Mouse (Mus musculus): ENCODE data around the gene Lpin1. TPM values are rescaled to one million over a fixed set of nuclear protein-coding genes. Genes with fewer than 3 reads are reported as not detected.

The Lpin1 gene
- polyA plus RNA-seq, 1 experiment from 2014 or later = 8.0 TPM

DNA sequence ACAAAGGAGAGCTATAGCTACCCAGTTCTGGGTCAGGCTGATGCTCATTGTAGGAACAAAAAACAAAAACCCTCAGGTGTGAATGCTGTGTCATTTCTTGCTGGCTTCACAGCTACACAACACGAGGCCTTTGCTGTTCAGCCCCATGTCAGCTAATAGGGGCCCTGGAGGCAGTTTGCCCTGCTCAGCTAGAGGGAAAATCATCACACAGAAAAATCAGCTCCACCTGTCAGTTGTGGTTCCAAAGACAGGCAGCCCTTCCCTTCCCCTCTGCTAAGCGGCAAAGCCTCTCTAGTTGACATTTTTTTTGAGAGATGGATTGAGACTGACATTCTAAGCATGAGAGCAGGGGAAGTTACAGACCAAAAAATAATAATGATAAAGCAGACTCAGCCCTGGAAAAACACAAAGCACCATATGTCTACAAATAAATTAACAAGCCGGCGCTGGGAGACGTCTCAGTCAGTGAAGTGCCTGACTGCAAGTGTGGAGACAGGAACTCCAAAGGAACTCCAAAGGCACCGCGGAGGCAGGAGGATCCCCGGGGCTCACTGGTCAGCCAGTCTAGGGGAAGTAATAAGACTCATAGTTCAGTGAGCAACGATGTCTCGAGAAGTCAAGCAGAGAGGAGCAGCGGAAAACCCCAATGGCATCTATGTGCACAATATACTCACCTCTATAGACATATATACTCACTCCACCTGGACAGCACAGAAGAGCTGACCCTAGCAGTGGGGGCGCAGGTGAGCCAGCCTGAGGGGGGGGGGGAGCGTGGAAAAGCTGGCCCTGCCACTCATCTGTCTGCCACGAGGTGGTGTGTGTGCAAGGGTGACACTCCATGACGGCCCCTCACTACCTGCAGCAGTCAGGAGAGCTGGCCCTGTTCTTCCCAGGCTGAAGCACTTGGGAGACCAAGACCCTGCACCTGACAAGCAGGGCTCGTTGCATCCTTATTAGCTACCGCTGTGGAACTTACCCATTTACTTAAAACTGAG is 103.7 kb downstream of the Lpin1 start:
- Histone ChIP-seq H3K9ac (no peak overlapping the region), H3K27ac (no peak overlapping the region), H3K4me1 (0 out of 2 replicates have a peak, but pooled peaks cover 5% of the 10 kb centered on the region), H3K36me3 (no peaks in the 10 kb centered on the region), H3K4me3 (no peak overlapping the region), H3K4me2 (replicated peaks) (no peak overlapping the region), H3K27me3 (no peaks in the 10 kb centered on the region), H3K9me3 (no peaks in the 10 kb centered on the region)
- 58% methylated on average over 17 of the region's 17 CpGs for WGBS
- no peak for ATAC-seq (ENCODE audit: insufficient number of reproducible peaks, insufficient read depth, low FRiP score, low TSS enrichment)

DNA sequence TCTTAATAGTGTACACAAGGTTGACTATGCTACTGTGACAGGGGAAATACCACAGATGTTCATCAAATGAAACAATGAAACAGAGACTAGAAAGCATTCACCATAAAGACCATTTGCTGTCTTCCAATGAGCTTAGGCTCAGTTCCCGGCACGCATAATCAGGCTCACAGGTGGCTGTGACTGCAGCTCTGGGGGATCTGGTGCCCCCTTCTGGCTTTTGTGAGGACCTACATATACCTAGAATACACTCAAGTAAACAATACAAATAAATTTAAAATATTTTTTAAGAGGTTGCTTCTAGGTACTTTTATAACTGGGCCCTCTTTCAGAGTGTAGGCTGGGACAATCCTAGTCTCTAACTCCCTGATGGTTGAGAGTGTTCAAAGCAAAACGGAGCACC is 106.5 kb downstream of the Lpin1 start:
- H3K4me2 ChIP-seq (replicated peaks) = no peak overlapping the region
- H3K4me1 ChIP-seq = 0 out of 2 replicates have a peak, but pooled peaks cover 4% of the 10 kb centered on the region
- no peaks in the 10 kb centered on the region for H3K36me3 ChIP-seq
- H3K27me3 ChIP-seq = no peaks in the 10 kb centered on the region
- no peak overlapping the region for H3K9ac ChIP-seq
- no peak for ATAC-seq (ENCODE audit: insufficient number of reproducible peaks, insufficient read depth, low FRiP score, low TSS enrichment)
- no peak overlapping the region for H3K27ac ChIP-seq
- H3K4me3 ChIP-seq = no peak overlapping the region
- no peaks in the 10 kb centered on the region for H3K9me3 ChIP-seq
- WGBS = 82% methylated on average over 3 of the region's 3 CpGs

GRCm38 (mm10) chr12:16497960-16498359 is 112.8 kb downstream of the Lpin1 start:
- ATAC-seq (ENCODE audit: insufficient number of reproducible peaks, insufficient read depth, low FRiP score, low TSS enrichment) = no peak
- Histone ChIP-seq H3K27me3 (no peaks in the 10 kb centered on the region), H3K9ac (no peak overlapping the region), H3K4me1 (no peaks in the 10 kb centered on the region), H3K4me2 (replicated peaks) (no peak overlapping the region), H3K4me3 (no peak overlapping the region), H3K36me3 (no peaks in the 10 kb centered on the region), H3K27ac (no peak overlapping the region), H3K9me3 (no peaks in the 10 kb centered on the region)
- 23% methylated on average over 4 of the region's 4 CpGs for WGBS

DNA sequence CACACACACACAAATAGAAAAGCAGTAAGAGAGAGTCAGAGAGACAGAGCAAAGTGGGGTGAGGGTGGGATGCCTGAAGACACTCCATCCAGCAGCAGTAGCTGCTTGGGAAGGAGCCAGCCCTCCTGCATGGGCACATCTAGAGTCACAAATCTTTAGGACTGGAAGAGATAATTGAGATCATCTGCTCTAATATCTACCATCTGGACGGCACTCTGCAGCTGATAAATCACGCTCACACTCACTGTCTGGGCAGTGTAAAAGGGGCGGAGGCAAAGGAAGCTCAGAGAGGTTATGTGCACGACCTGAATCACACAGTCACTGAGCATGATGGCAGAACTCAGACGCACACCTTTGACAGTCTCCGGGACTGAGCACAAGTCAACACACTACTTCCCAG is 118.1 kb downstream of the Lpin1 start:
- no peak overlapping the region for H3K9ac ChIP-seq
- WGBS = 51% methylated on average over 6 of the region's 6 CpGs
- H3K4me3 ChIP-seq = no peak overlapping the region
- H3K9me3 ChIP-seq = no peaks in the 10 kb centered on the region
- 0 out of 2 replicates have a peak, but pooled peaks have one; percentile 22 for ATAC-seq (ENCODE audit: insufficient number of reproducible peaks, insufficient read depth, low FRiP score, low TSS enrichment)
- H3K36me3 ChIP-seq = no peaks in the 10 kb centered on the region
- H3K27me3 ChIP-seq = no peaks in the 10 kb centered on the region
- no peaks in the 10 kb centered on the region for H3K4me1 ChIP-seq
- H3K4me2 ChIP-seq (replicated peaks) = no peak overlapping the region
- no peak overlapping the region for H3K27ac ChIP-seq

DNA sequence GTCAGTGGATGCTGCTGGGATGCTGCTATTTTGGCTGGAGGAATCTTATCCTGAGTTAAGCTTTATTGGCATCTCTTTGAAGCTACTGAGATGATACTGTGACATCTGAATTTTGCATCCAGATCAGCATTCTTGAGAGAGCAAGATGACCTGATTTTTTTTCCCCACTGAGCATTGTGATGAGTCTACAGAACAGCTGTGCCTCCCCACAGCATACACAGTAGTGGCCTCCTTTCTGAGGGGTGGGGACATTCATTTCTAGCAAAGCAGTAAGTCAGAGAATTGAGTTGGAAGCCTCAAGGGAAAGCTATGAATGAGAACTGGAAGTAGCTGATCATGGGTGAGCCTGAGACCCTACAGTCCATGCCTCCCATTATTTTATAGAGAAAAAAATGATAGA is 121.9 kb downstream of the Lpin1 start:
- H3K9me3 ChIP-seq = no peaks in the 10 kb centered on the region
- no peaks in the 10 kb centered on the region for H3K36me3 ChIP-seq
- no peak overlapping the region for H3K9ac ChIP-seq
- no peak overlapping the region for H3K27ac ChIP-seq
- H3K27me3 ChIP-seq = no peaks in the 10 kb centered on the region
- no peaks in the 10 kb centered on the region for H3K4me1 ChIP-seq
- H3K4me2 ChIP-seq (replicated peaks) = no peak overlapping the region
- H3K4me3 ChIP-seq = no peak overlapping the region
- no peak for ATAC-seq (ENCODE audit: insufficient number of reproducible peaks, insufficient read depth, low FRiP score, low TSS enrichment)

DNA sequence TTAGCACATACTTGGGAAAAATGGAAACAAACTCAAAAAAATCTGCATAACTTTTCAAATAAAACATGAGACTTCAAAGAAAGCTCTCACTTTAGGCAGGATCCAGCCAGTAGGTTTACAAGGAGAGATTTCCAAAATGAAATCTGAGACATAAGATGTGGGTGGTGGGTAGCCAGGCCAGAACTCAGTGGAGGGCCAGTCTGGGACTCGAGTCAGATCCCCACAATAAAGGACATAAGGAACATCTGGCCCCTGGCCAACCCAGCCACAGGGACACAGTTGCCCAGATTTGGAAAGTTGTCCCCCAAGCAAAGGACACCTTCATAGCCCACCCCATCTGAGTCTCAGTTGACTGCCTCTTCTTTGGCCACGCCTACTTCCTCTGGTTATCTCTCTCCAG is 123.3 kb downstream of the Lpin1 start:
- H3K27me3 ChIP-seq = no peaks in the 10 kb centered on the region
- ATAC-seq (ENCODE audit: insufficient number of reproducible peaks, insufficient read depth, low FRiP score, low TSS enrichment) = no peak
- H3K9ac ChIP-seq = no peak overlapping the region
- H3K4me1 ChIP-seq = no peaks in the 10 kb centered on the region
- H3K9me3 ChIP-seq = no peaks in the 10 kb centered on the region
- no peak overlapping the region for H3K4me2 ChIP-seq (replicated peaks)
- H3K27ac ChIP-seq = no peak overlapping the region
- 61% methylated on average over 2 of the region's 2 CpGs for WGBS
- no peaks in the 10 kb centered on the region for H3K36me3 ChIP-seq
- no peak overlapping the region for H3K4me3 ChIP-seq

Other genes starting within 250 kb of the Lpin1 start
- 0.10 TPM in 1 of 2 replicates, not detected in the other for gene Ntsr2, start 42.4 kb upstream of the Lpin1 start, polyA plus RNA-seq (2016; fragmentation: Nextera tagmentation; extraction: Ambion mirVana)
- gene Greb1, start 189.9 kb upstream of the Lpin1 start, polyA plus RNA-seq (2016; fragmentation: Nextera tagmentation; extraction: Ambion mirVana) = 5.6 and 6.0 TPM in 2 replicates
- gene E2f6, start 200.0 kb upstream of the Lpin1 start, polyA plus RNA-seq (2016; fragmentation: Nextera tagmentation; extraction: Ambion mirVana) = 83.4 and 87.3 TPM in 2 replicates

Data from embryonic facial prominence, embryonic 12.5 days (tissue).